In genomic region chr19:5198553-5198952, GRCm38 (mm10) we compare ENCODE assay signal across 25 mouse cellular contexts.
A peak's percentile ranks its signal among the peaks of the same experiment; 100 is the strongest.
DNase-seq lines count a peak whose midpoint lies in the region; ATAC-seq and TF ChIP-seq lines count a peak whose summit lies in the region.
"Had no signal": no experiment of that assay in that cellular context is flagged by ENCODE, and none has a peak within 500 bp of the region (broad histone marks: within the 10 kb centered on the region; RNA-seq: fewer than 3 reads in every experiment).

No protein-coding gene starts in this region.

- H3K9me3 ChIP-seq in CH12.LX (replicated peaks; ENCODE audit: low read length) (no peaks in the 10 kb centered on the region), MEL (replicated peaks; ENCODE audit: insufficient read depth, low read length) (no peaks in the 10 kb centered on the region)
- H3K9me3 ChIP-seq in liver, embryonic 11.5 days (ENCODE audit: control insufficient read depth, low read length), result no peaks in the 10 kb centered on the region
- H3K9me3 ChIP-seq: embryonic facial prominence, embryonic 13.5 days; embryonic facial prominence, embryonic 15.5 days; forebrain, embryonic 10.5 days; forebrain, embryonic 12.5 days; G1E had no signal

- DNase-seq in CH12.LX (ENCODE audit: extremely low read depth) (no peak), MEL (ENCODE audit: low read depth, low spot score) (peak; percentile 63)
- no peak for DNase-seq in lung, adult 2 months
- DNase-seq in frontal cortex, postnatal 36 days (ENCODE audit: low spot score in 2 of 2), result no peak
- DNase-seq in liver, embryonic 11.5 days (ENCODE audit: low spot score), result no peak
- DNase-seq: adrenal gland, adult 8-10 months; adrenal gland, postnatal 14 days; adrenal gland, postnatal 36 days; cerebellum, adult 11-12 months; cerebellum, adult 2 months; cerebellum, adult 9-10 months; cerebellum, postnatal 10 days; cerebellum, postnatal 25 days; embryo, embryonic 11 days had no signal

- H3K27ac ChIP-seq in CH12.LX (ENCODE audit: insufficient read depth, low read depth), result no peak overlapping the region
- peak overlapping the region; percentile 29; the same call in 1 of the 2 replicates for H3K27ac ChIP-seq in MEL (ENCODE audit: control insufficient read depth, low read depth, low read length)
- no peak overlapping the region for H3K27ac ChIP-seq in liver, embryonic 11.5 days (ENCODE audit: low read depth, low read length)
- H3K27ac ChIP-seq: embryonic facial prominence, embryonic 13.5 days; embryonic facial prominence, embryonic 15.5 days; forebrain, embryonic 10.5 days; forebrain, embryonic 12.5 days had no signal

- H3K79me2 ChIP-seq in CH12.LX (replicated peaks; ENCODE audit: control insufficient read depth, extremely low read depth, insufficient read depth, poor library complexity, severe bottlenecking), result 0 out of 2 replicates have a peak, but pooled peaks cover 4% of the 10 kb centered on the region
- H3K79me2 ChIP-seq in MEL (ENCODE audit: control insufficient read depth, insufficient read depth, low read length, poor library complexity), result no peaks in the 10 kb centered on the region

- no peaks in the 10 kb centered on the region for H3K36me3 ChIP-seq in CH12.LX (replicated peaks in 1 of 2; ENCODE audit: control insufficient read depth in 1 of 2, insufficient read depth in 1 of 2, low read length in 1 of 2)
- peaks cover 0 to 15% of the 10 kb centered on the region in 2 experiments; a peak in 2 of 4 replicates for H3K36me3 ChIP-seq in MEL (ENCODE audit: control insufficient read depth in 1 of 2, insufficient read depth in 2 of 2, low read length in 2 of 2)
- no peaks in the 10 kb centered on the region for H3K36me3 ChIP-seq in liver, embryonic 11.5 days (ENCODE audit: control insufficient read depth, insufficient read depth, low read length)
- H3K36me3 ChIP-seq: embryonic facial prominence, embryonic 13.5 days; embryonic facial prominence, embryonic 15.5 days; forebrain, embryonic 10.5 days; forebrain, embryonic 12.5 days had no signal

- H3K4me3 ChIP-seq in CH12.LX (replicated peaks in 1 of 3; ENCODE audit: low read depth in 2 of 3, low read length in 2 of 3, poor library complexity in 1 of 3) (no peak overlapping the region), MEL (ENCODE audit: control insufficient read depth in 1 of 2, insufficient read depth in 1 of 2, low read depth in 2 of 2, low read length in 2 of 2) (no peak overlapping the region; a peak in 1 of 4 replicates)
- H3K4me3 ChIP-seq in lung, adult 2 months (replicated peaks; ENCODE audit: extremely low read depth, low read depth, low read length), result no peak overlapping the region
- no peak overlapping the region for H3K4me3 ChIP-seq in liver, embryonic 11.5 days (ENCODE audit: low read depth, low read length)
- H3K4me3 ChIP-seq: embryonic facial prominence, embryonic 13.5 days; embryonic facial prominence, embryonic 15.5 days; erythroblast, embryonic 14.5 days; forebrain, embryonic 10.5 days; forebrain, embryonic 12.5 days had no signal

- TF ChIP-seq EP300 in CH12.LX (IDR thresholded peaks at IDR 0.05; ENCODE audit: low read length) (no peak), MEL (IDR thresholded peaks at IDR 0.05; ENCODE audit: low read depth in 1 of 2, low read length in 2 of 2) (peak in 1 of 2 experiments; percentile 26; a peak in 1 of 4 replicates)

- TF ChIP-seq CTCF in CH12.LX (conservative IDR thresholded peaks at IDR 0.05 in 1 of 2, IDR thresholded peaks at IDR 0.05 in 1 of 2; ENCODE audit: low read depth in 2 of 2, low read length in 2 of 2) (no peak), MEL (IDR thresholded peaks at IDR 0.05 in 2 of 3, conservative IDR thresholded peaks at IDR 0.05 in 1 of 3; ENCODE audit: control insufficient read depth in 1 of 3, insufficient read depth in 1 of 3, low read depth in 2 of 3, low read length in 3 of 3, poor library complexity in 1 of 3, severe bottlenecking in 1 of 3) (no peak)
- TF ChIP-seq CTCF in lung, adult 2 months (IDR thresholded peaks at IDR 0.05; ENCODE audit: insufficient read depth, low read length), result no peak

- 0 out of 2 replicates have a peak, but pooled peaks have one; percentile 32 for ATAC-seq in common myeloid progenitor, adult 5-6 weeks (replicated peaks; ENCODE audit: low read depth, poor library complexity, severe bottlenecking)
- ATAC-seq in liver, embryonic 11.5 days (replicated peaks; ENCODE audit: low FRiP score), result no peak
- ATAC-seq: activated CD4-positive, CD25-positive, alpha-beta regulatory T cell, adult 4 months; forebrain, embryonic 14.5 days; forebrain, embryonic 16.5 days; Patski had no signal

- peaks cover 5 to 27% of the 10 kb centered on the region in 2 experiments; a peak in 3 of 4 replicates for H3K4me1 ChIP-seq in CH12.LX (ENCODE audit: control insufficient read depth in 1 of 2, insufficient read depth in 2 of 2)
- peaks cover 7% of the 10 kb centered on the region in 2 experiments for H3K4me1 ChIP-seq in MEL (ENCODE audit: control insufficient read depth in 1 of 2, insufficient read depth in 2 of 2, low read length in 2 of 2)
- peaks cover 9% of the 10 kb centered on the region for H3K4me1 ChIP-seq in lung, adult 2 months (ENCODE audit: control insufficient read depth, insufficient read depth, low read length)
- H3K4me1 ChIP-seq in liver, embryonic 11.5 days (replicated peaks; ENCODE audit: control insufficient read depth, insufficient read depth, low read length), result peaks cover 6% of the 10 kb centered on the region; the same call in 1 of the 2 replicates
- H3K4me1 ChIP-seq: embryonic facial prominence, embryonic 13.5 days; embryonic facial prominence, embryonic 15.5 days; forebrain, embryonic 10.5 days; forebrain, embryonic 12.5 days had no signal

- dilution Hi-C loops in CH12.LX (cut with MboI; ENCODE audit: extremely low pct_ligation_motif_present, extremely low pct_unique_long_range_greater_than_20kb, low sequenced_read_pairs), result no loop called here

- 0 out of 2 replicates have a peak overlapping the region, but pooled peaks have one; percentile 6 for H3K9ac ChIP-seq in CH12.LX (ENCODE audit: insufficient read depth, low read depth)
- H3K9ac ChIP-seq in MEL (ENCODE audit: control insufficient read depth, low read depth, low read length, poor library complexity, severe bottlenecking), result no peak overlapping the region
- no peak overlapping the region for H3K9ac ChIP-seq in liver, embryonic 11.5 days (ENCODE audit: low read depth, low read length)
- H3K9ac ChIP-seq: embryonic facial prominence, embryonic 13.5 days; embryonic facial prominence, embryonic 15.5 days; forebrain, embryonic 12.5 days had no signal

- TF ChIP-seq RAD21 in CH12.LX (IDR thresholded peaks at IDR 0.05; ENCODE audit: low read depth, low read length), result no peak
- no peak for TF ChIP-seq RAD21 in MEL (IDR thresholded peaks at IDR 0.05; ENCODE audit: low read depth, low read length)

- in situ Hi-C loops in CH12.LX (cut with MboI; ENCODE audit: low pct_ligation_motif_present, low pct_unique_long_range_greater_than_20kb, low sequenced_read_pairs), result no loop called here

- TF ChIP-seq POLR2A in CH12.LX (IDR thresholded peaks at IDR 0.05; ENCODE audit: low read depth, low read length) (no peak), MEL (IDR thresholded peaks at IDR 0.05; ENCODE audit: control insufficient read depth in 1 of 2, insufficient read depth in 1 of 2, low read depth in 1 of 2, low read length in 2 of 2, poor library complexity in 1 of 2) (peak in 1 of 2 experiments; percentile 30; a peak in 1 of 4 replicates)
- no peak for TF ChIP-seq POLR2A in lung, adult 2 months (IDR thresholded peaks at IDR 0.05; ENCODE audit: borderline replicate concordance, extremely low read depth, low read depth, low read length)

- H3K27me3 ChIP-seq in CH12.LX (replicated peaks), result no peaks in the 10 kb centered on the region
- no peaks in the 10 kb centered on the region for H3K27me3 ChIP-seq in MEL (ENCODE audit: control insufficient read depth in 1 of 2, insufficient read depth in 2 of 2, low read length in 2 of 2)
- no peaks in the 10 kb centered on the region for H3K27me3 ChIP-seq in liver, embryonic 11.5 days (replicated peaks; ENCODE audit: control insufficient read depth, insufficient read depth, low read length)
- H3K27me3 ChIP-seq: embryonic facial prominence, embryonic 13.5 days; embryonic facial prominence, embryonic 15.5 days; forebrain, embryonic 12.5 days; Patski had no signal

- 41% methylated on average over 3 of the region's 3 CpGs for WGBS in lung, adult 2 months
- 54% methylated on average over 3 of the region's 3 CpGs for WGBS in liver, embryonic 11.5 days

- no peak overlapping the region for H3K4me2 ChIP-seq in CH12.LX (ENCODE audit: insufficient read depth, low read depth, poor library complexity, severe bottlenecking)
- no peak overlapping the region for H3K4me2 ChIP-seq in liver, embryonic 11.5 days
- H3K4me2 ChIP-seq: embryonic facial prominence, embryonic 13.5 days; embryonic facial prominence, embryonic 15.5 days; forebrain, embryonic 12.5 days had no signal

TF ChIP-seq in CH12.LX, 34 proteins besides CTCF, POLR2A, EP300 and RAD21 (continues in another document):
- TF ChIP-seq KAT2A (IDR thresholded peaks at IDR 0.05; ENCODE audit: insufficient replicate concordance, low read length), result no peak
- TF ChIP-seq BHLHE40 (IDR thresholded peaks at IDR 0.05; ENCODE audit: low read depth, low read length), result no peak
- TF ChIP-seq CHD2 (IDR thresholded peaks at IDR 0.05; ENCODE audit: low read length), result no peak
- TF ChIP-seq TBP (conservative IDR thresholded peaks at IDR 0.05; ENCODE audit: low read depth, low read length), result no peak
- TF ChIP-seq ETS1 (conservative IDR thresholded peaks at IDR 0.05; ENCODE audit: low read depth, low read length), result no peak
- no peak for TF ChIP-seq JUN (IDR thresholded peaks at IDR 0.05; ENCODE audit: insufficient read depth, low read depth, low read length)
- TF ChIP-seq USF2 (conservative IDR thresholded peaks at IDR 0.05; ENCODE audit: low read depth, low read length), result no peak
- TF ChIP-seq MAFK (IDR thresholded peaks at IDR 0.05; ENCODE audit: insufficient replicate concordance, low read length), result no peak
- TF ChIP-seq IRF4 (IDR thresholded peaks at IDR 0.05; ENCODE audit: low read depth, low read length), result no peak

TF ChIP-seq in MEL, 35 proteins besides CTCF, POLR2A, EP300 and RAD21:
- TF ChIP-seq TBP (IDR thresholded peaks at IDR 0.05; ENCODE audit: low read depth, low read length), result peak; percentile 59; the same call in 1 of the 2 replicates
- TF ChIP-seq UBTF (IDR thresholded peaks at IDR 0.05; ENCODE audit: borderline replicate concordance, insufficient read depth, low read depth, low read length), result no peak
- peak; percentile 56; the same call in 1 of the 2 replicates for TF ChIP-seq GATA1 (IDR thresholded peaks at IDR 0.05; ENCODE audit: low read depth, low read length)

Comparison
In these comparisons a context has a peak if more than half of its experiments do, and no peak if none do; other contexts are left out.
1. Of the 35 proteins assayed by ChIP-seq in both MEL and CH12.LX: peak only in MEL: TBP; only in CH12.LX: none; in both: none; in neither: 32; mixed calls (peak in some experiments, not most) for 2.